Mouse (Mus musculus) brain, embryonic 18.5 days (tissue): Measurements from ENCODE around the gene Gpr63.
"Not testable (repeated sequence)": the region's sequence is repeated elsewhere in the genome, so short reads cannot be mapped to it uniquely, and the experiment has no call there.

Source experiments
- DNase-seq: peaks from one replicate; pipeline ENCODE4 v3.0.0-alpha.2; 2012; ENCODE audit warnings: low read depth, low spot score

Gene Gpr63

DNA sequence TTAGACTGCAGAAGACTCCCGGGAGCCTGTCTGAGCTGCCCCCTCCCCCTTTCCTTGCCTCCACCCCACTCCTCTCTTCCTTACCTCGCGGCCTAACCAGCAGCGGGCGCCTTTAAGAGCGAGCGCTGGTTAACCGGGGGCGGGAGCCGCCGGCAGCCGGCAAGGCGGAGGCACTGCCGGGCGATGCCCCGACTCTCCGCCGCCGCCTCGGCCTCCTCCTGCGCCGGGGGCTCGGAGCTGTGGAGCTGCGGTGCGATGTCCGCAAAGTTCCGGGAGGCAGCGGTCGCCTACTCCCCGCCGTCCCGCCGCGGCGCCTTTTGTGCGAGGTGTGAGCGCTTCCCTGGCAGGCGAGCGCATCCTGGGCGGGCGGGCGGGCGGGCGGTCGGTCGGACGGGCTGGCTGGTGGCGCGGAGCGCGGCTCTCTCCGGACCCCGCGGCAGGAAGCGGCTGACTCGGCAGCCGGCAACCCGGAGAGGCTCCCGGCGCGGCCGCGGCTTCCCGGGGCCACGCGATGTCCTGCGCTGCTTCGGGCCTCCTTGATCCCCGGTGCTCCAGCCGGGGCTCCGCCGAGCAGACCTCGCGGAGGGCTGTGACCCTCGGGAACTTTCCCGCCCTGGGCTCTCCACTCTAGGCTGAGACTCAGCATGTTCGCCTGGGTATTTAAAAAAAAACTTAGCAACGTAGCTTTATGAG, at the start of gene Gpr63:
TSS of gene Gpr63 (plus strand) at position 109 of the 693 bp plus-strand sequence.
- peak; percentile 69 for DNase-seq

DNA sequence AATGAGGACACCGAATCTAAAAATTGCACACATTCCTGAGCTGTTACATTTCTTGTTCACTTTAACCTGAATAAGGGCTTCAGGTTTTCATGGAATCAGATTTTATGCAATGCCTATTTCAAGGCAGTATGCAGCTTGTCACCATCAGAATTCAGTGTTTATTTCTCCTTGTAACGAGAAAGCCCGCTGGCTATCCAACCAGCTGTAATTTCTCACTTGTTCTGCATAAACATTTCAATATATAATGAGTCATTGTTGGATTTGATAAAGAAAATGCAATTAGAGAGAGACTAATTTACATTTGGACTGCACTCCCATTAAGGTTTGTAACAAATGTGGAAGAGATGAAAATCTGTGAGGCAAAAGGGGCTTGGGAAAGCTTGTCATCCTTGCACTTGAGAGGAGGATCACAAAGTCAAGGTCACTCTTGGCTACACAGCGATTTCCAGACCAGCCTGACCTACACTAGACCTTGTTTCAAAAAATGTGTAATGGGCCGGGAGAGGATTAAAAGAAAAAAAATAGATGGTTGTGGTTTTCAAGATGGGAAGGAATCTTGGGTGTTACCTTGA, 46.1 kb upstream of the Gpr63 start:
- DNase-seq: no peak

DNA sequence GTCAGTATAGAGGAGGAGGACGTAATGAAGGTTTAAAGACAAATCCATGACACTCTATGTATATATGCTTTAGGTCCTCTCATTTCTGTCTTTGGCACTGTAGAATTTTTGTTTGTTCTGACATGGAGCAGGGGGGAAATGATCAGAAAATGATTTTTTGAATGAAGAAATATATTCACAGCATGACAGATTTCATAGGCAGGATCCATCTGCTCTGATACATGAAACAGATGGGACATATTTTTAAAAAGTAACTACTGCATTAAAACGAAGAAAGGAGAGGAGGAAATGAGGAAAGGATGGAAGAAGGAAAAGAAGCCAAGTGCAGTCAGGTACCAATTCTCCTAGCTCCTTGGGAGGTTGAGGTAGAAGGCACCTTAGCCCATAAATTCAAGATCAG, 41.5 kb upstream of the Gpr63 start:
- no peak for DNase-seq

DNA sequence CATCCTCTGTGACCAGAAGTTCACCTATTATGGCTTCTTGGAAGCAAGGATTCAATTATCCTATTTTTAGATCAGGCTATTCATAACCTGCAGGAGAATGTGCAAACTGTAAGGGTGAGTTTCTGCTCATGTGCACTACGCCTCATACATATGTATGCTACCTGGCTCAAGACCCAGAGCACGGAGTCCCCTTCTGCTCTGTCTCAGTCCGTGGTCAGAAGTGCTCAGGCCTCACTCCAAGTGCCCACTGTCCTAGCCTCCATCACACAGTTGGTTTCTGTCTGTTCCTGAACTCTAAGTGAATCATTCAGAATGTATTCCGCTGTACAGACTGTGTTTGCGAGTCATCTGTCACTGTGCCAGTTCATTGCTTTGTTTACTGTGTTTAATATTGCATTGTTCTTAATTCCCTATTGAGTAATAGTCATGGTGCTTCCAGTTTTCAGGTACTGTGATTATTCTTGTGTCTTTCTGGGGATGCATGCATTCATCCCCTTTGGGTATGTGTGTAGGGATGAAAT, 37.9 kb upstream of the Gpr63 start:
- no peak for DNase-seq

DNA sequence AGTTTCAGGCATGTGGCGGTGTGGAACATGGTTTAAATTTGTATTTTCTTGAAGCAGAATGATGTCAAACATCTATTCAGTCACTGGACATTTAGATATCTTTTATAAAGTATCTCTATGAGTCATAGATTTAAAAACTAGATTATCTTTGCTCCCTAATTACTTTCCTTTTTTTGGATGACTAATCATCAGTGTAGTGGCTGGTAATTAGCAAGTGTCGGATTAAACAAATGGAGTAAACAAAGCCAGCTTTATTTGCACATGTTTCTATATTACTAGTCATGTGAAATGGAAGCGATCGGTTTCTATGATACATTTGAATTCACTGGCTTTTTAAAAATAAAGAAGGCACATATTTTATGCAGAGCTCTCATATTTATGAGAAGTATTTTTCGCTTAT, 37.3 kb upstream of the Gpr63 start:
- no peak for DNase-seq

DNA sequence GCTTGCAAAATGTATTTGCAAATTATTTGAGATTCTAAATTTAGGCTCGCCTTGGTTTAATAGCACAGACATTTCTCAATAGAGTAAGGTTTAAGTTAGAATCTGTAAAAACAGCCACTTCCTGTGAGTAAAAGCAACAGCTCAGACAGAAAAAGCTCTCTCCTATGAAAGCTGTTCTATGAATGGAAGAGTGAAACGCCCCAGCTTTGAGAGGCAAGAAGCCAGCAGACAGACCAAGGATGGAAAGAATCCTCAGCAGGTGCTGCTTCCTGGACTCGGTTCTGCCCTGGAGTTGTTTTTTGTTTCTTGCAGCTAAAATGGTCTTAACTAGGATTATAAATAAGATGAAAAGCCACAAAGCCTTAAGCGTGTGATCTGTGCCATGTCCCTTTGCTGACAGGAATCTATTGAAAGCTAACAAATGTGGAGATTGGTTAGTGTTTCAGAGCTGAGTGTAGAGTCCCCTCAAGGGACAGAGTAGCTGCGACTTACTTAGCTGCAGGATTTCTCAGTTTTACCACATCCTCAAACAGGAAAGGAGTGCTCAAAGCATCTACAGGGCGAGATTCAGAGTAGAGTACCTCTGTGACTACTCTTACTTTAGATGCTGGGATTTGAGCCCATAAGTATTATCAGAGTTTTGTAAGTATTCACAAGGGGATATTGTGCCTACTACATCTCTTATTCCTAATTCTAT, 23.3 kb upstream of the Gpr63 start:
- no peak for DNase-seq

DNA sequence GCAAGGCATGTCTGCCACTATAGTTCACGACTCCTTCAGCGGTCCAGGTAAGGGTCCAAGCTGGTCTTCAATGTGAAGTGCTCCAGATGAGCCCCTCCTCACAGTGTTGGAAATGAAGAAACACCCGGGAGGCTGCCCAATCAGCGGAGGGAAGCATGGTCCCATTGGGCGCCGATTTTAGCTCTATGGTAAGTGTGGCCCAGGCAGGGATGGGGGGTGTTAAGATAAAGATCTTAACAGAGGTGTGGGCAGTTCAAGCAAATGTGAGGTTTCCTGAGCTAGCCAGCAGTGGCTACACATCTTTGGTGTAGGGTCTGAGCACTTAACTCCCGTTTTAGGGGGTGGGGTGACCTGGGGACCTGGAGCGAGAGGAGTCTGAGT, 299 bp upstream of the Gpr63 start:
- DNase-seq: no peak

DNA sequence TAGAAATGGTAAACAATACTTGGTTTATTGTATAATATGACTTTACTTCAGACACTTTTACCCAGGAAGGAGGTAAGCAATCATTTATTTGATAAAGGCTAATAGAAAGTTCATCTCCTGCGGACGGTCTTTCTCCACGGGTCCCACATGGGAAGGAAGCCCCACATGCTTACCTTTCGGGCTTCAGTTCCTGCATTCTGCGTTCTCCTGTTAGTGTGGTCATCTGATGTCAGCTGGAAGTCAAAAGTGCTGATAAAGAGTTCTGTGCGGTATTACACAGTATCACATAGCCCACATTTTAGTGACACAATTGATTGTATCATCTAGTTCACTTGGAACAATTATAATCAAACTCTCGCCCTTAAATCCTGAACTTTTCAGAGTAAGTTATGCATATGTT, 1.0 kb downstream of the Gpr63 start:
- DNase-seq: no peak

DNA sequence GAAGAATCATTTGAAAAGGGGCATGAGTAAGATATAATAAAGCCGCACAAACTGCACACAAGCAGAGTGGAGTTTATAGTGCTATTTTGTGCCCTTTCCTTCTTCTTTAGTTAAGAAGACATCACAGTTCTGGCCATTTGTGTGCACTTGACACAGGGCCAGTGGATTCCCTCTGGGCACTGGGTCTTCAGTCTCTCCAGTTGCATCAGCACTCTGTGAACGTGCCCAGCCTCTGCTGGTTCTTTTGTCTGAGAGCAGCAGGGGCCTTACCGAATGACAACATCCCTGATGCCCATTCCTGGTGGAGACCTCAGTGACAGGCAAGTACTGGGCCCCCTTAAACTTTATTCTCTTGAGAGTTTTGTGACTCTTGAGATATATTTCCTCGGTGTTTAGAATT, 12.4 kb downstream of the Gpr63 start:
- DNase-seq: no peak

DNA sequence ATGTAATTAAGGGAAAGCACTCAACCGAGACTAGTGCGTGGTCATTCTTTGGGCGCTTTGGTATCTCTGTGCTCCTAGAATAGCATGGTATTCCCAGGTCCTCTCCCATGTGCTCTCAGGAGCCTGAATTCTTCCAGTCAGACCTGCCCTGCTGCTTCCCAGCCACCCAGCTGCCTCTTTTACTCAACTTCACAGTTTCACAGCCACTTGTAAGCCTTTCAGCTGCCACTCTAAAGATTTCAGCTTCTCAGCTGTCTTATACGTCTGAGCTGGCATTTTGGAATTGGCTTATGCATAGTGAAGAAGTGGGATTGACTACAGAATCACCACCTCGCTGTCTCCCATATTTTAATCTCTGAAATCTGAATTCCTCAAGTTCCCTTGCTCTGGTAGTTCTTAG, 19.4 kb downstream of the Gpr63 start:
- no peak for DNase-seq

DNA sequence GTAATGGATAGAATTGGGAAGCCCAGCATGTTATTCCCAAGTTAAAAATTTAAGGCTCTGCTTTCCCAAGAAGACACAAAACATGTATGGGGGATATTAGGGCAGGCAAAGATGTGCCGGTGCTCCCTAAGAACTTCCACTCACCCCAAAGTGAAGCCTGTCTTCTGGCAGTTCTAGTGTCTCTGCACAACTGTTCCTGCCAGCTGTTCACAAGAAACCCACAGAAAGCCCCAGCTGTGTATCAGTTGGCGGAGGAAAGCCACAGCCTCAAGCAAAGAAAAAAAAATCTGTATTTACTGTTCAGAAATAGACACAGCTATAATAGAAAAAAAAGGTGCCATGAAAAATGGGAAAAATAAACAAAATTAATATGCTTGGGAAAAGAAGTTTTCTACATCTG, 25.3 kb downstream of the Gpr63 start:
- DNase-seq: no peak

DNA sequence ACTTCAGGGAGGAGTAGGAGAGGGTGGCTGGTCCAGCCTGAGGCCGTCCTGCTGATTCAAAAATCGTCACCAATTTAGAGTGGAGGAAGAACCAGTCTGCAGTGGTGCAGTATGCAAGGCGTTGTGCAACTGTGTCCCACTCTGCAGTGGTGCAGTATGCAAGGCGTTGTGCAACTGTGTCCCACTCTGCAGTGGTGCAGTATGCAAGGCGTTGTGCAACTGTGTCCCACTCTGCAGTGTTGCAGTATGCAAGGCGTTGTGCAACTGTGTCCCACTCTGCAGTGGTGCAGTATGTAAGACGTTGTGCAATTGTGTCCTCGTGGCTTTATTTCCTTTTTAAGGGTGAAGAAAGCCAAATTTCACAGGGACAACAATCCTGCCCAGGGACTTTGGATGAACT, 43.1 kb downstream of the Gpr63 start:
- DNase-seq: not testable (repeated sequence)

DNA sequence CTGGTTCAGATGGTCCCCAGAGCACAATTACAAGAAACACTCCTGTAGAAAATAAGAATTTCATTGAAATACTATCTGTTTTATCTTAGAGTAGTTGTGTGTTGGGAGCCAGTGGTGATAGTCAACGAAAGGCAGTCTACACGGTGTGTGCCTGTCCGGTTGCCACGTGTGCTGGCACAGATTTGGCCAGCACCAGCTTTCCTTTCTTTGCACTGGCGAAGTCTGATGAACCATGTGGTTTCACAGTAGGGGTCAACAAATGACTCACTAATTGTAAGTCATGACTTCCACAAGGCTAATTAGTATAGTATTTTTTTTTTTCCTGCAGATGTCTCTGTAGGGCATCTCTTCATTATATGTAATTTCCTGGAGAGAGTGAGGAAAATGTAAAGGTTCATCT, 45.6 kb downstream of the Gpr63 start:
- DNase-seq: no peak

DNA sequence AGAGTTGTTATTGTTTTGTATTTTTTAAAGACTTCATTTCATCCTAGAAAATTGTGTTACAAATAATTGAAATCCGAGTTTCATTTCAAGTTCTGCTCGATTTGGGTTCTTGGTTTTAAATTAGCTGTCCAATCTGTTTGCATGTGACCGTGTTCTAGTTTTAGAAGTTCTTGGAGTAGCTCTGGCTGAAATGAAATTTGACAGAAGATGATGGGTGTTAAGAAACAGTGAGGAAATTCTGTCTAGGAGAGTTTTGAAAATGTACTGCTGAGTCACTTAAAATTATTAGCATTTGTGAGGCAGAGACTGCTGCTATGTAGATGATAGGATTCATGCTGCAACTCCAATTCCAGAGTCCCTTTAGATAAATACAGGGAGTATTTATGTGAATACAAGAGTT, 46.5 kb downstream of the Gpr63 start:
- DNase-seq: no peak

DNA sequence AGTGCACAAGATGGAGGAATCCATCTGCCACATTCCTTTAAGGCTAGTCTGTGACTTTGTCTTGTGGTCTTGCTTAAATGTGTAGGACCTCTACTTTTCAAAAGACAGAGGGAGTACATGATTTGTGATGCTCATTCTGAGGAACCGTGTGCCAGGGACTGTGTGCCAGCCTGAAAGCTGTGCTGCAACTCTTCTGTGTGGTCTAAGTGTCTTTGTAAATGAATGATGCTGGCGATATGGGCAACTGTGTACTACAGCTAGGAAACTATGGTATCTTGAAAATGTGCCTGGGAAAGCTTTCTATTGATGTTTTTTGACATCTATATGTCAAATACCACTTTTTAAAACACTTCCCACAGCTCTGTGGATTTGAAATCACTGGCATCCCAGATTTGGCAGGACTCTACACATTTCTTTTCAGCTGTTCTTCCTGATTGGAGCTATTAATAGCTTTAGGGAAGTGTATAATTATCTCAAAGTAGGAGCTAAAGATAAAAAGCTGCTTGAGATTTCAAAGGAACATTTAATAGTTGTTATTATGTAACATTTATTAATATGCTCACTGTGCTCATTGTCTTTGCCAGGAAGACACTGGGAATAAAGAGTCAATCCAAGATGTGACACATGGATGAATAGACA, 48.9 kb downstream of the Gpr63 start:
- DNase-seq: peak; percentile 14

DNA sequence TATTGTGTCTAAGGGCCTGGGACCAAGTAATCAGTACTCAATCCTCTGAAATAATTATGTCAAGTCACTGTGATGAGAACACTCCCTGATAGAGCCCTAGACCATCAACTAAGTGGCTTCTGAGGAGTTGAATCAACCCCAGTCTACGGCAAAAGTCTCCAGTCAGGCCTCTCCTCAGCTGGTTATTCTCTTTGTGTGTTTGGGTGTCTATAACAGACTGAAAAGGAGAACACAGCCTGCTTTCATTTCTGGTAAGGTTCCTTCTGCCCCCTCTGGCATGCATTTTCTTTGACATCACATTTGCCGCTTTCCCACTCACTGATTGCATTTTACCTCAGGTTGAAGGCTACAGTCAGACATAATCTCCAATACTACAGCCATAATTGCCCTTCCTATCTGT, 62.0 kb downstream of the Gpr63 start:
- DNase-seq: no peak

DNA sequence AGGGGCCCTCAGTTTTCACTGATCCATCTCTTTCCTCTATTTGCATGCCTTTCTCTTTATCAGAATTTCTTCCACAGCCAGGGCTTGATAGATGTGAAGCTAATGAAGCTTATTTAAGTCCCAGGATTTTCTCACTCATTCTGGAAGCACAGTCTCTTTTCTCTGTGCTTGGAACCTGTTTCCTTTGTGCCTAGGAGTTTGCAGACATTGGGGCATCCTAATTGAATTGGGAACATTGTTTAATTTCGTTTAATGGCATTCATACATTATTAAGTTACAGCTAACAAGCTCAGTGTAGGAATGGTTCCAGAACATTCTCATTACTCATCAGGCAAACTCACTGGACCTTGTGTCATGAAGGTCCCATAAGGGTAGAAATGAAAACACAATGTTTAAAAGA, 62.5 kb downstream of the Gpr63 start:
- no peak for DNase-seq

DNA sequence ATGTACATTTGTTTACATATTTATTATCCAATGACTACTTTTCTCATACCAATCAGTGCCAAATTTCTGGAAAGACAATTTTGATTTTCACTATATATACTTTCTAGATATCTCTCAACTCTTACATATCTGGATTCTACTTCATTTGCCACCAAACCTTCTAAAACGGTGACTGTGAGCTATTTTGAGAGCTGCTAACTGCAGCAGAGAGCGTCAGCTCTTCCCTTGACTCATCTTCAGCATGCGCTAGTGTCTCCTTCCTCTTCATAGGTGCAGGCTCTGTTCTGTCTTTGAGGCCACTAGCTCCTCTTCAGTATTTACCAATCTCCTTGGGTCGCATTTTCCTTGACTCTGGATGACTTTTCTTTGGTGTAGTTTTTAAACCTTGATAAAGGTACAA, 63.7 kb downstream of the Gpr63 start:
- DNase-seq: no peak

DNA sequence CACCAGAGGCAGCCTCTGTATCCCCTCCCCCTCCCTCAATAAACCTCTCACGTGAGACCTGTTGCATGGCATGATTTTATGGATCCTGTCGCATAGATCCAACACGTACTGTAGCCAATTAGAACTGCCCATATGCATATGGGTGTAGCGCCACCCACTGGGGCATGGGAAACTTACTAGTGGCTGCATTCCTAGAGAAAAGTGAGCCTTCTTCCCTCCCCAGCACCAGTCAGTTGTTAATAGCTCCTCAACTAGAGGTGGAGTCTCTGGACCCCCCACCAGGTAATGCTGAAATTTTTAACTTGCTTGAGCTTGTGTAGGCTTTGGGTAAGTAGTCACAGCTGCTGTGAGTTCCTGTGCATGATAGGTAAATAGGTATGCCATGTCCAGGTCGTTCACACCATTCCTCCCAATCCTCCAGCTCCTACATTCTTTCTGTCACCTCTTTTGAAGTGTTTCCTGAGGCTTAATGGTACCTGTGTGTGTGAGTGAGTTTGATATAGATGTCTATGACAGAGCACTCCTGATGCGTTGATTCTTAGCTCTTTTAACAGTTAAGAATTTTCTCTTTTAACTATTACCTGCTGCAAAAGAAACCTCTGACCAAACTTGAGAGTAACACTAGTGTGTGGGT, 69.1 kb downstream of the Gpr63 start:
- no peak for DNase-seq

DNA sequence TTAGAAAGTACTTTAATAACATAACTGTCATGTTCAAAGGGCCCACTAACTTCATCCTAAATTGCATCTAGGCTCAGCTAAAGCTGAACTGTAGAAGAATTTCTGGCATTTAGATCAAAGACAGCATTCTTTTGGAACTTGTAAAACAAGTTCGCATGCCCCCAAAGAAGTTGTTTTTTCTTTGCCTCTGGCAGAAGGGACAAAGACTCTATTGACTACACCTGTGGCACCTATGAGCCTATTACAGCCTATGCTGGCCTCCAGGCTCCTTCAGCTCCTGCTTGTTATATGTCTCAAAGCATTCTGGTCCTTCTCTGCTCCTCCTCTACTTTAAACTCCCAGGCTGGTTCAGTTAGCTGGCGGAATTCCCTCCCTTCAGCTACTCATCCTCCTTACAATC, 69.6 kb downstream of the Gpr63 start:
- no peak for DNase-seq

DNA sequence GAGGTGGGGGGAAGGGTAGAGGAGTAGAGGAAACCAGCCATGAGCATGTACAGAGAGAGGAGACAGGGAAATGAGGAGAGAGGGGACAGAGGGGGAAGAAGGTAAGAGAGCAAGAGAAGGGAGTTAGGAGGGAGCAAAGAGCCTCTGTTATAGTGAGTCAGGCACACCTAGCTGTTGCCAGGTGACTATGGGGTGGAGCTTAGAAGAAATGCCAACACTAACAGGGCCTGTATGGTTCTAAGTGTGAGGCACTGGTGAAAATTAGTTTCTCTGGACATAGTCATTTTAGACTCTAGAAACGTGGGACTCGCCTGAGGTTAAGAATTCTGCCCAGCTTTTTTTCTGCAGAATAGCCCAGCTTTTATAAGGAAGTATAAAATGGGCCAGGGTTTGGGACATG, 71.1 kb downstream of the Gpr63 start:
- no peak for DNase-seq

DNA sequence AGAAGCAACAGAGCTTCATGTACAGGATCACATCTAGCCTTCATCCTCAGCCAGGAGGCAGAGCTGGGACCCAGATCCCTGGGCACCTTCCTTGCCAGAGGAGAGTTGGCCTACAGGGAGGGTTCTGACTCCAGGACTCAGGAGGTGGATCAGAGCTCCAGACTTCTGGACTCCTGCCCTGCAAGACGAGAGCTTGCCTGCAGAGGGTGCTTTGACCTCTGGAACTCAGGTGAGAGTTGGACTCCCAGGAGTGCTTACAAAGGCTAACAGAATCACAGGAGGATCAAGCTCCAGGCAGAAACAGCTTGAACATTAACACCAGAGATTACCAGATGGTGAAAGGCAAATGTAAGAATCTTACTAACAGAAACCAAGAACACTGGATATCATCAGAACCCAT, 89.3 kb downstream of the Gpr63 start:
- not testable (repeated sequence) for DNase-seq
